Mouse (Mus musculus) neural tube, embryonic 14.5 days (tissue): Measurements from ENCODE around the gene Stim2. TPM values are rescaled to one million over a fixed set of nuclear protein-coding genes. Genes with fewer than 3 reads are reported as not detected.
A peak's percentile ranks its signal among the peaks of the same experiment; 100 is the strongest.

Experiments used
- ATAC-seq: fragments of 200-750 bp; cut with Nextera tagmentation; 2 replicates; pipeline ENCODE4 v1.8.0; 2017; ENCODE audit warnings: low read depth, mild to moderate bottlenecking, moderate TSS enrichment, moderate library complexity
- H3K27ac ChIP-seq: fragments of 300-500 bp; sonication (generic); 2 replicates; pipeline ENCODE4 v1.5.1; 2014; ENCODE audit warnings: low read depth, mild to moderate bottlenecking, control low read depth, low read length, moderate library complexity, mixed read lengths
- H3K27me3 ChIP-seq: fragments of 300-500 bp; sonication (generic); 2 replicates; pipeline ENCODE4 v1.6.1; 2014; ENCODE audit warnings: low read length; ENCODE audit not compliant: control insufficient read depth, insufficient read depth
- H3K36me3 ChIP-seq: fragments of 300-500 bp; sonication (generic); 2 replicates; pipeline ENCODE4 v1.6.1; 2014; ENCODE audit warnings: low read length, mixed read lengths; ENCODE audit not compliant: control insufficient read depth, insufficient read depth
- H3K4me1 ChIP-seq: fragments of 300-500 bp; sonication (generic); 2 replicates; pipeline ENCODE4 v1.6.1; 2014; ENCODE audit warnings: low read length; ENCODE audit not compliant: control insufficient read depth, insufficient read depth
- H3K4me2 ChIP-seq: fragments of 300-500 bp; sonication (generic); 2 replicates; pipeline ENCODE4 v1.6.1; 2014; ENCODE audit warnings: mild to moderate bottlenecking, low read depth, low read length, control low read depth
- H3K4me3 ChIP-seq: fragments of 300-500 bp; sonication (generic); 2 replicates; pipeline ENCODE4 v1.5.1; 2014; ENCODE audit warnings: low read depth, low read length, control low read depth, mixed read lengths
- H3K9ac ChIP-seq: fragments of 300-500 bp; sonication (generic); replicated peaks from 2 replicates; pipeline ENCODE4 v1.6.1; 2014; ENCODE audit warnings: low read depth, mild to moderate bottlenecking, control low read depth, low read length, mixed read lengths
- H3K9me3 ChIP-seq: fragments of 300-500 bp; sonication (generic); 2 replicates; pipeline ENCODE4 v1.6.1; 2016; ENCODE audit warnings: low read length; ENCODE audit not compliant: control insufficient read depth
- whole genome bisulfite sequencing: fragments of 180-500 bp; shearing (Covaris S2); extraction: QIAGEN DNeasy Blood & Tissue Kit; methylation state at CpG from one replicate; pipeline ENCODE4 v1.1.7; 2014; 5-methylcytosine and 5-hydroxymethylcytosine counted together
- polyA plus RNA-seq: library from polyadenylated mRNA; unstranded; fragments of >200 nt; fragmentation: Nextera tagmentation; extraction: Ambion mirVana; gene quantifications from 2 replicates; pipeline ENCODE4 v1.2.1, GENCODE M21; 2014

Stim2 gene
- polyA plus RNA-seq: 30.6 and 35.8 TPM in 2 replicates

DNA sequence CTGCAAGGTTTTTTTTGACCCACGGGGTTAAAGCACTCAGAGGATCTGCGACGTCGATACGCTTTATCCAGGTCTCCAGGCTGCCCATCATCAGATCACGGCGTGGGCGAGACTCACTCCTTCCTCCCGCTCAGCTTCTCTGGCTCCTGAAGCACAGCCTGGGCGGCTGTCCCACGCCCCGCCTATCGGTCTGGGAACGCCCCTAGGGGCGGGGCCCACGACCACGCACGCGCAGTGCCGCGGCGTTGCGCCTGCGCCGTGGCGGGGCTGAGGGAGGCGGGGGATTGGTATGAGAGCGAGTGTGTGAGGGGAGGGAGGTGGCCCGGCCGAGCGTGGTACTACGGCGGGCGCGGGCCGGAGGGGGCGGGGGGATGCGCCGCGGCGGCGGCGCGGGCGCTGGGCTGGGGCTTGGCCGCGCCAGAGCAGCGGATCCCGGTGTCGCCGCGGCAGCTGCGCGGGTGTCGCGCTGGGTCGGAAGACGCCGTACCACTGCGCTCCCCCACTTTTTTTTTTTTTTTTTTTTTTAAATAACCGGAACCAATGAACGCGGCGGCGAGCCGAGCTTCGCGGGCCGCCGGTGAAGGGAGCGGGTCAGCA lies at the start of gene Stim2:
Gene Stim2 (plus strand): TSS at position 354 of the 597 bp plus-strand sequence.
- ATAC-seq: peak; percentile 94
- peak within 1 kb of the TSS; percentile 67 for H3K4me2 ChIP-seq
- H3K9me3 ChIP-seq: no peaks in the 10 kb centered on the region
- H3K36me3 ChIP-seq: no peaks in the 10 kb centered on the region
- under 1% methylated on average over 55 of the region's 71 CpGs for WGBS
- no peaks in the 10 kb centered on the region for H3K27me3 ChIP-seq
- peak within 1 kb of the TSS; percentile 92 for H3K4me3 ChIP-seq
- H3K4me1 ChIP-seq: peaks cover 14% of the 10 kb centered on the region
- H3K27ac ChIP-seq: peak within 1 kb of the TSS; percentile 89
- peak within 1 kb of the TSS; percentile 86 for H3K9ac ChIP-seq

DNA sequence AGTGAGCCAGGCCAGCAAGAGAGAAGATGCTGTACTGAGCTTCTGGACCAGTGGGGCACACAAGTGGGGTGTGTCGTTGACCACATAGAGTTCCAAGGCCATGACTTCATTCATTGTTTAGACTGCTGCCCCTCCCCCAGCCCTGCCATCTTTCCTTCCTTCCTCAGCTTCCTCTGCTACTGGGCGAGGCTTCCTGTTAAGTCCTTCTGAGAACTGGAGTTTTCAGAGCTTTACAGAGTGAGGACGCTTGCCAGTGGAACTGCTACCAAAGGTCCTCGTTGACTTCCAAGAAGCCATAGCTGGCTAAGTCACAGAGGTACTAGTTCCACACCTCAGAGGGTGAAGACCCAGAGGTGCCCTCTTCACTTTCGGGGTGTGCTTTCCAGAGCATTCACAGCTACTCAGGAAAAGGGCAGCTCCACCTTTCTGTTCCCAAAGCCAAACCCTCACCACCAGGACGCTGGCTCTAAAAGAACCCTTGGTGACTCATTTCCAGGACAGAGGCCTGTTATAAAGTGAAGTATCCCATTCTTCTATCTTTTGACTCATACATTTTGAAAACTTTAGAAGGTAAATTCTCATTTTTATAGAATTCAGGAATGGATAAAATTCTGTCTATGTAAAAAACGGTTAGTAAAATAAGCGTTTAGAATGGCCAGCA lies 49.6 kb upstream of the Stim2 start:
- ATAC-seq: no peak
- 89% methylated on average over 8 of the region's 8 CpGs for WGBS
- Histone ChIP-seq H3K9ac (no peak overlapping the region), H3K27me3 (no peaks in the 10 kb centered on the region), H3K9me3 (no peaks in the 10 kb centered on the region), H3K27ac (no peak overlapping the region), H3K4me3 (no peak overlapping the region), H3K4me1 (no peaks in the 10 kb centered on the region), H3K4me2 (no peak overlapping the region), H3K36me3 (no peaks in the 10 kb centered on the region)

DNA sequence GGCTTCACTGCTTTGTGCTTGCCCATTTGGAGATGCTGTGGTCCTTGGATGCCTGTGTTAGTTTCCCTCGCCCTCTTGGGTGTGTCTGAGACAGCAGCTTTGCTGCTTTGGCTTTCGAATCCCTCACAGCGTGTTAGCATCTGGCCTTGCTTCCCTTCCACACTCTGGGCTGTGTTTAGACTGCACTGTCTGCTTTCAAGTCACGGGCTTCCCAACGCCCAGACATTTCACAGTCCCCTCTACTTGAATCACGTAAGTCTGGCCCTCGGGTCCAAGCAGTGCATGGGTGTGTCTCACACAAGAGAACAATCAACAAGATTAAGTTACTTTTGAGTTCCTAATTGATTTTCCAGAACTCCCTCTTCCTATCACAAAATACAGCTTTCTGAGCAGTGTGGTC lies 48.1 kb upstream of the Stim2 start:
- no peak overlapping the region for H3K27ac ChIP-seq
- H3K27me3 ChIP-seq: no peaks in the 10 kb centered on the region
- H3K36me3 ChIP-seq: no peaks in the 10 kb centered on the region
- ATAC-seq: no peak
- no peak overlapping the region for H3K4me2 ChIP-seq
- no peak overlapping the region for H3K9ac ChIP-seq
- H3K9me3 ChIP-seq: no peaks in the 10 kb centered on the region
- WGBS: 72% methylated on average over 7 of the region's 7 CpGs
- no peak overlapping the region for H3K4me3 ChIP-seq
- no peaks in the 10 kb centered on the region for H3K4me1 ChIP-seq

DNA sequence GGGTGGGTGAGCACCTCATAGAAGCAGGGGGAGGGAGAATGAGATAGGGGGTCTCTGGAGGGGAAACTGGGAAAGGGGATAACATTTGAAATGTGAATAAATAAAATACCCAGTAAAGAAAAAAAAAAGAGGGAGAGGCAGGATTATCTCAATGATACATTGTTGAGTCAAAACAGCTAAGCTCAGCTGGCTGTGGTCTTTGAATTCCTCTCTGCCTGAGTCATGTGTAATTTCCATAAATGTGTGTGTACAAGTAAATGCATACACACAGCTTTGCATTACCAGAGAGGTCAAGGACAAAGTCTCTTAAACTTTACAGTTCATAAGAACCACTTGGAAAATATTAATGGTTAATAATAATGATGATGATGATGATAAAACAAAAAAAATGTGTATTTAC lies 45.1 kb upstream of the Stim2 start:
- Histone ChIP-seq H3K4me1 (no peaks in the 10 kb centered on the region), H3K36me3 (no peaks in the 10 kb centered on the region), H3K4me3 (no peak overlapping the region), H3K9me3 (no peaks in the 10 kb centered on the region), H3K9ac (no peak overlapping the region), H3K27me3 (no peaks in the 10 kb centered on the region), H3K27ac (no peak overlapping the region), H3K4me2 (no peak overlapping the region)
- ATAC-seq: no peak

DNA sequence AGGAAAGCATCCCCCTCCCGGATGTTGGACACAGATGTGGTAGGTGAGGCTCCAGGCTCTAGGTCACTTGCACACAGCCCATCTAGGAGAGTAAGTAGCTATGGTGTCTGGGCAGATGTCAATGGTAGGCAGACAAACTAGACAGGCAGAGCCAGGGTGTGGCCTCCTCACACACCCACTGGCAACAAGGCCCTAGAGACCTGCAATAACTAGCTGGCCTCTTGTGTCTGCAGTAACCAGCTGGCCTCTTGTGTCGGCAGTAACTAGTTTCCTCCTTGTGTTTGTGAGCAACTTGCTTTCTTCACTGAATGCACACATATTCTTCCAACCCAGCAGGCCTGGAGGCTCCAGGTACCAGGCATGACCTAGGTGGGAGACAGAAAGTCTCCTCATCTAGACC lies 44.5 kb upstream of the Stim2 start:
- H3K9me3 ChIP-seq: no peaks in the 10 kb centered on the region
- no peaks in the 10 kb centered on the region for H3K27me3 ChIP-seq
- no peaks in the 10 kb centered on the region for H3K36me3 ChIP-seq
- H3K4me2 ChIP-seq: no peak overlapping the region
- no peak for ATAC-seq
- H3K27ac ChIP-seq: no peak overlapping the region
- 92% methylated on average over 2 of the region's 2 CpGs for WGBS
- no peak overlapping the region for H3K9ac ChIP-seq
- no peak overlapping the region for H3K4me3 ChIP-seq
- H3K4me1 ChIP-seq: no peaks in the 10 kb centered on the region

DNA sequence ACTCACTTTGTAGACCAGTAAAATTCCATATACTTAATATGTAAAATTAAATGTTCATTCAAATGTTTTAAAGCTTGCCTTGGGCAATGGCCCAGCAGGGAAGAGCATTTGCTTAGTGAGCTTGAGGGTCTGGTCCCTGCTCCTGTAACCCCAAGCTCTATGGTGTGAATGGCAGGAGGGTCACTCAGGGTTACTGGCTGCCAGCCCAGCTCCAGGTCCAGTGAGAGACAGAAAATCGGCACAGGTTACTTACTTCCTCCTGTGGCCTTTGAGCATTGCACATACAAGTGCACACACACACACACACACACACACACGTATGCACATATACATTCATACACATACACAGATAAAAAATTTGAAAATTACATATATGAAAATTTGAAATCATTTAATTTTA lies 42.3 kb upstream of the Stim2 start:
- H3K27ac ChIP-seq: no peak overlapping the region

DNA sequence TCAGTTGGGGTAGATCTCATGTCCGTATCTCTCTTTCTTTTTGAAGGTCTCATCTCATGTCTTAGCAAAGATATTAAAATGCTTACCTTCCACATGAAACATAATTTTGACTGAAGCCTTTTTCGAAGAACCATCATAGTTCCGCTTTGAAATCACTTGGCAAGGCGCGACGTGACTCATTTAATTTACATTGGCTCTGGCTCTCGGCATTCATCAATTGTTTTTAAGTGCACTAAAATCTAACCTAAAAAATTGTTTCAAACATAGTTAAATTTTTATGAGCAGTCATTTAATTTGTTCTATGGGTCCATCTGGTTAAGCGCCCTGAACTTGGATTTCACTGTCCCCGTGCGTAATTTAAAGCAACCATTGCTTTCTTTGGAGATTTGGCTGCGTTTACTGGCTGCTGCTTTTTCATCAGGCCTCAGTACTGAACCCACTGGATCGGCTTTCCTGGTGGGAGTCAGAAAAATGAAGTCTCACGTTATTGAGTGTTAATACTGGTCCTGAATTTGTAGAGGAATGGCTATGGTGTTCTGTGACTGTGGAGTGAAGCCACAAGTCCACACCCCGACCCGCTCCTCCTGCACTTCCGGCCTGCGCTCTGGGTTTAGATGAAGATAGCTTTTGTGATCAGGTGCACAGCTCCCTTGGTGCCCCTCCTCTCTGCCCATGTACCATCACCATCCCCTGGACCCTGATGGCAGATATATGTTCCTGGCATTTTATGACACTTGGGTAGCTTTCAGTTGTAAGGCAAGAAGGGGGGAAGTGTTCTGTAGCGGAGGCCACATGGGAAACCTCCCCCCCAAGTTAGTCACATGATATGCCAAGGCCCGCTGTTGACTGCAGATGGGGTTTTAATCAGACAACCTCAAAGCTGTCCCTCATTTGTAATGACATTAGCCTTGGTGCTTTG lies 41.6 kb upstream of the Stim2 start:
- Histone ChIP-seq H3K4me2 (no peak overlapping the region), H3K4me1 (no peaks in the 10 kb centered on the region), H3K4me3 (no peak overlapping the region), H3K9me3 (no peaks in the 10 kb centered on the region), H3K9ac (no peak overlapping the region), H3K27me3 (no peaks in the 10 kb centered on the region), H3K27ac (no peak overlapping the region), H3K36me3 (no peaks in the 10 kb centered on the region)
- ATAC-seq: no peak
- WGBS: 75% methylated on average over 19 of the region's 19 CpGs

More for the DNA sequence above, 42.3 kb upstream of the Stim2 start:
- Histone ChIP-seq H3K4me3 (no peak overlapping the region), H3K4me2 (no peak overlapping the region), H3K36me3 (no peaks in the 10 kb centered on the region), H3K27me3 (no peaks in the 10 kb centered on the region), H3K9ac (no peak overlapping the region), H3K4me1 (no peaks in the 10 kb centered on the region), H3K9me3 (no peaks in the 10 kb centered on the region)
- 84% methylated on average over 2 of the region's 2 CpGs for WGBS
- no peak for ATAC-seq

DNA sequence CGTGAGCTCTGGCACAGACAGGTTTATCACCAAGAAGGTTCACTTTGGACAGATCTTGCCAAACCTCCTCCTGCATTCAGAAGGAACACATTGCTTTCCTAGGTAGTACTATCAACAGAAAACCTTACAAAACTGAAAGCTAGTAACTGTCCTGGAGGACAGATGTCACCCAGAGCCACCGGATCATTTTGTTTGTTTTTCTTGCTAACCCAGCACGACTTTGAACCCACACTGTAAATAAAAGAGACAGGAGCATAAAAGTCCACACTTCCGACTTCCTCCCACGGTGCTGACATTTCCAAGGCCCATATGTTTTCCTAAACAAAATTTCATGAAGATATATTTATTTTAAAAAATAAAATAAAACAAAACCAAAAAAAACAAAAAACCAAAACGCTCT lies 41.0 kb upstream of the Stim2 start:
- Histone ChIP-seq H3K4me3 (no peak overlapping the region), H3K9me3 (no peaks in the 10 kb centered on the region), H3K4me2 (no peak overlapping the region), H3K27ac (no peak overlapping the region), H3K36me3 (no peaks in the 10 kb centered on the region), H3K27me3 (no peaks in the 10 kb centered on the region), H3K9ac (no peak overlapping the region), H3K4me1 (no peaks in the 10 kb centered on the region)
- 66% methylated on average over 6 of the region's 6 CpGs for WGBS
- ATAC-seq: no peak

DNA sequence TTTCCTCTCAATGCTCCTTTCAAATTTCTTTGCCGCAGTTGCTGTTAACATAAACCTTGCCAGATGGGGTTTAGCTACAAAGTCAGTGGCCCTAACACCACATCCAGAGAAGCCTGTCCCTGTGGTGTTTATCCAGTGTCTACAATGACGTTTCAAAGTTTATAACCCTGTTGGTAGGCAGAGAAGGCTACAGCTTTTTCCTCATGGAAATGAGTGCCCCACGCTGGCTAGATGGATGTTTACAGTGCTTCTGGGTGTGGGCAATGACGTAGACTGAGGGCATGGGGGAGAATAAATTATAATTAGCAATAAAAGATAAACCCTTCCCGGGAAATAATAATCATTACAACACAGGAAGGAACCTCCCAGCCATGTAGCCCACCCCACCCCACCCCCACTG lies 37.1 kb upstream of the Stim2 start:
- no peak for ATAC-seq
- H3K4me2 ChIP-seq: no peak overlapping the region
- H3K4me1 ChIP-seq: no peaks in the 10 kb centered on the region
- H3K27me3 ChIP-seq: no peaks in the 10 kb centered on the region
- H3K9ac ChIP-seq: no peak overlapping the region
- no peak overlapping the region for H3K27ac ChIP-seq
- H3K4me3 ChIP-seq: no peak overlapping the region
- H3K36me3 ChIP-seq: no peaks in the 10 kb centered on the region
- H3K9me3 ChIP-seq: no peaks in the 10 kb centered on the region
- 53% methylated on average over 5 of the region's 5 CpGs for WGBS
